Mouse (Mus musculus) adrenal gland, adult 2 months (tissue): Measurements from ENCODE around the gene Rps6ka5. TPM values are rescaled to one million over a fixed set of nuclear protein-coding genes. Genes with fewer than 3 reads are reported as not detected.

Experiments
- DNase-seq: peaks from one replicate; pipeline ENCODE4 v3.0.0; 2021
- long read RNA-seq: library from polyadenylated mRNA; stranded (forward); transcript quantifications from one replicate; pipeline ENCODE4 v2.0.0, GENCODE M21; 2021
- polyA plus RNA-seq: library from polyadenylated mRNA; depleted of rRNA; stranded (reverse); fragments of >200 nt; gene quantifications from 2 replicates; pipeline ENCODE4 v1.2.3, GENCODE M21; 2012; rRNA removed
- total RNA-seq, 2 experiments: library from RNA; stranded (reverse); gene quantifications; 2 replicates each; pipeline ENCODE4 v1.2.3; 2021

Gene Rps6ka5
- total RNA-seq = 1 to 10 TPM; 5.1 to 8.5 TPM
- polyA plus RNA-seq = 0.27 and 0.62 TPM in 2 replicates
- long read RNA-seq, full-length matches to known transcripts = 2 of 5 reads
- long read RNA-seq, partial matches to known transcripts = 1 of 5 reads
- long read RNA-seq, other reads (novel, unspliced or antisense) = 2 of 5 reads

DNA sequence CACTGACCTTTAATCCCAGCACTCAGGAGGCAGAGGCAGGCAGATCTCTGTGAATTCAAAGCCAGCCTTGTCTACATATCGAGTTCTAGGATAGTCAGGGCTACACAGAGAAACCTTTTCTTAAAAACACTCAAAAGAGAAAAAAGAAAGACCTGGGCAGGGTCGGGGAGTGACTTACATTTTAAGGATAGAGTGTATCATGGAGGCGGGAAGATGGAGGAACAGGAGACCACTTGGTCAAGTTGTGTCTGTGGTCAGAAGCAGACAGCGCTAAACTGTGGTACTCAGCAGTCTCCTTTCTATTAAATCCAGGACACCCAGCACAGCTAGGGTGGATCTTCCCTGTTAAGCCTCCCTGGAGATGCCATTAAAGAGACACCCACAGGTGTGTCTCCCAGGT, at the start of gene Rps6ka5:
Gene Rps6ka5, minus strand, starts transcription at position 333 of the 400 bp plus-strand sequence.
- DNase-seq = no peak

DNA sequence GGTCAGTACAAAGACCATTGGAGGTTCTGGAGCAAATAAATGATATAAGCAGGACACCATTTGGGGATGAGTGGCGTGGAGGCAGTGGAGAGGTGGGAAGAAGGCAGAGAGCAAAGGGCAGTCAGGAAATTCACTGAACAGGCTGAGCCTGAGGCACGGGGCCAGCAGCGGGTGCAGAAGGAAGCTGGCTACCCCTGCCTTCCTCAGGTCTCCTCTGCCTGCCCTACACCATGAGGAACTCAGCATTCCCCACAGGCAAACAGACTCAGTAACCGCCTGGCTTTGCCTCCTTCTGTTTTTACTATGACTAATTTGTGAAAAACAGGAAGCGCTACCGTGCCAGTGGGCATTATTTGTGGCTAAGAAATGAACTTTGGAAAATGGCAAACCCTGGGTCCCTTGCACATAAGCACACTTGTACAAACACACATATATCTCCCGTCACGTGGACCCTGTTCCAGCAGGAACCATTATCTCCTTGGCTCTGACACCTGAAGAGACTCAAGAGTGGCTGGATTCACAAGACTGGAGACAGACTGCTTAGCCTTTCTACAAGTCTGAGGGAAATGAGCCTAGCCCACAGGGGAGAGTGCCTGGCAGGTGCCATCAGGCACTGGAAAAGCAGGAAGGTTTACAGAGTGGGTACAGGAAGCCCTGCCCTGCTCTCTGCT, 49.3 kb upstream of the Rps6ka5 start:
- peak; percentile 27 for DNase-seq

DNA sequence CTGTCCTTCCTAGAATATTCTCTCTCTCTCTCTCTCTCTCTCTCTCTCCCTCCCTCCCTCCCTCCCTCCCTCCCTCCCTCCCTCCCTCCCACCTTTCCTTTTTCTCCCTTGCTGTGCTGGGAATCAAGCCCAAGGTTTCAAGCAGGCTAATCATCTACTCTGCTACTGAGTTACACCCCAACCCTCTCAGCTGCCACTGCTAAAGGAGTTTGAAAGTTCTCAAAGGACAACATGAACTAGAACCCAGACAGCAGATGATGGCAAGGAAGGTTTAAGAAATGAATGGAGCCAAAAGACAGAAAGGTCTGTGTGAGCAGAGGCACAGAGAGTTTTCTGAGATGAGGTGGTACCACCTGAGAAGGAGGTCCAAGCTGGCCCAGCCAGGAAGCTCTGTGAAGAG, 48.5 kb upstream of the Rps6ka5 start:
- no peak for DNase-seq

DNA sequence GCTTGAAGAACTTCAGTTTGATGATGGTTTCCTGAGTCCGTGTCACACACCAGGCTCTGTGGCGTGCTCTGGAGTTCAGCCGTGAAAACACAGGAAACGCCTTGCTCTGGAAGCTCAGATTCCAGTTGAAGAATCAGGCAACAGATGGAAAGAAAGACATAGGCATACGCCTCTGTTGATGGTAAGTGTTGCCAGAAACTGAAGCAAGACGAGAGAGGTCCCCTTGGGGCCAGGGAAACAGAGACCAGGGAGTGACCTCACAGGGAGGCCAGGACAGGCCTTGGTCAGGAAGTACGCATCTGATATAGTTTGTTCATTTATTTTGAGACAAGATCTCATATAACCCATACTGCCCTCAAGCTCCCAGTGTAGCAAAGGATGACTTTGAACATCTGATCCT, 48.0 kb upstream of the Rps6ka5 start:
- DNase-seq = no peak

DNA sequence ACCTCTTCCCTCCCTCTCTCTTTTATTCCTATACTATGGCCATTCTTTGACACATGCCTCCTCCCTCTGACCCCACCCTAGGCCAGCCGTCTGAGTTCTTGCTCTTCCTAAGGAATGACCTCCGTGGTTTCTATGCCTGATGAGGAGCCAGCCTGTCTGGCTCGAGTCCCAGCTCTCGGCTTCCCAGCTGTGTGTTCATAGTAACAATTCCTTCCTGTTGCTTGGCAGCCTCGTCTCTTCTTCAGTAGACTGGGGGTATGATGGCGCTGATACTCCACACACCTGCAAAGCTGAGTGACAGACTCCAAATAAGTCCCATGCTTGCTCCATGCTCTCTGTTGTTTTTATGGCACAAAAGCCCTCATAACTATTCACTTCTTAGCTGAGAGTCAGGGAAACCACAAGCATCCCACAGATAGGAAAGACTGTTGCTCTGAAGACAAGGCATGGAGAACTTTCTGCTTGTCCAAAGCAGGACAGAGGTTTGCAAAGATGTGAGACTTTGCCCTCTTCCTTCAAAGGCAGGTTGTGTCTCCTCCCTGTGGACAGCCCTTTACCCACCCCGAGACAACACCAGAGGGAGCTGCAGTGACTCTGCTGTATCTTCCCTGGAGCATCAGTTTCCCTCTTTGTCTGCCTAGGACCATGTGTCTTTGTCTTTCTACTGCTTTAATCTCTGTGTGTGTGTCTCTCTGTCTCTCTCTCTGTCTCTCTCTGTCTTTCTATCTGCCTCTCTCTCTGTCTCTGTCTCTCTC, 45.6 kb upstream of the Rps6ka5 start:
- peak; percentile 53 for DNase-seq

DNA sequence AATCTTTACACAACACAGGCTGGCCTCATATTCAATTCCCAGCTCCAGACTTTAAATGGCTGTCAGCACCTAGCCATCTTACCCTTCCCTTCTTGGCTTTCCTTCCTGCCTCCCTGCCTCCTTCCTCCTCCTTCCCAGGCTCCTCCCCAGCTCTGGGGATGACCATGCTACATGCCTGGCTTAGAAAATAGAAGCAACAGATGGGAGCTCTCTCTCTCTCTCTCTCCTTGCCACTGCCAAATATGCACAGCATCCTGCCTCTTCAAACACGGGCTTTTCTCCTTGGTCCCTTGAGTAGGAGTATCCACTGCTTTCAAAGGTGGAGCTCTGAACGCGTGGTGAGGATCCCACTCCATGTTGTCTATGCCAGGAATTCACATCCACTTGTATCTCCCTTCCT, 44.0 kb upstream of the Rps6ka5 start:
- no peak for DNase-seq

DNA sequence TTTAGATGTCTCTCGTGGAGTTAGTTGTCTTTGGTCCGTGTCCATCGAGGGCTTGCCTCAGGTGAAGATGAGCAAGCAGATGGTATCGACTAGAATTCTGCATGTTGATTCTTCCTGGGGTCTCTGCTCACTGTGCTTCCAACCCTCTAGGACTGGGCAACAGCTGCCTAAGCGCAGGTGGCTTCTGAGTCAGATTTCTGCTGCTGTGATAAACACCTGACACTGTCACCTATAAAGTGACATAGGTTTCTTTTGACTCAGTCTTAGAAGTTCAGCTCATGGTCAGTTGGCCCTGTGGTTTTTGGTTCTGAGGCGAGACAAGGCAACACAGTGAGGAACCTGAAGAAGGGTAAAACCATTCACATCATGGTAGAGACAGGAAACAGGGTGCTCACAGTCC, 43.1 kb upstream of the Rps6ka5 start:
- DNase-seq = no peak

DNA sequence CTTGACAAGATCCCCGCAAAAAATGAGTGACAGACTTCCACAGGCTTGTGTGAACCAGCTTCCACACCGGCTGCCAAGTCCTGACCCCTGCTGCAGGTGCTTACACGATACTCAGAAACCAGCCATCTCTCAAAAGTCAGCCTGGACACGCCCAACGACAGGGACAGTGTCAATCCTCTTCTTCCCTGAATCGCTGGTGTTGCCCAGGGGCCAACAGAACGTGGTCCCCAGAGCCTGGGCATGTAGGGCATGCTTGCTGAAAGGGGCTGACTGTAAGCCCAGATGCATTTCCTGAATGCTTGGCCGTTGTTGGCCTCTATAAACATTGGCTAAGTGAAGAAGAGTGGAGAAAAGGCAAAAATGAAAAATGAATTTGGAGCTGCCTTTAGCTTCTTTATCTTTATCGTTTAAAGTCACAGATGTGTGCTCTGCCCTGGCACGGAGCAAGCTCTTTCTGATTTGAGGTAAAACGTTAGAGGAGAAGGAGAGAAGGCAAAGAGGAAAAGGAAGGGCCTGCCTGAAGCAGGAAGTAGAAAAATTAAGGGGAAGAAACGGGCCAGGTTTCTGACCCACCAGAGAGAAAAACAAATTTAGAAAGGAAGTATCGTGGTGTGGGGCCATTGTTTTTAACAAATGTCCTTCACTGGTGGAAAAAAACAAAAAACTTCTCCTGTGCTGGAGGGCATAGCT, 37.7 kb upstream of the Rps6ka5 start:
- DNase-seq = no peak

DNA sequence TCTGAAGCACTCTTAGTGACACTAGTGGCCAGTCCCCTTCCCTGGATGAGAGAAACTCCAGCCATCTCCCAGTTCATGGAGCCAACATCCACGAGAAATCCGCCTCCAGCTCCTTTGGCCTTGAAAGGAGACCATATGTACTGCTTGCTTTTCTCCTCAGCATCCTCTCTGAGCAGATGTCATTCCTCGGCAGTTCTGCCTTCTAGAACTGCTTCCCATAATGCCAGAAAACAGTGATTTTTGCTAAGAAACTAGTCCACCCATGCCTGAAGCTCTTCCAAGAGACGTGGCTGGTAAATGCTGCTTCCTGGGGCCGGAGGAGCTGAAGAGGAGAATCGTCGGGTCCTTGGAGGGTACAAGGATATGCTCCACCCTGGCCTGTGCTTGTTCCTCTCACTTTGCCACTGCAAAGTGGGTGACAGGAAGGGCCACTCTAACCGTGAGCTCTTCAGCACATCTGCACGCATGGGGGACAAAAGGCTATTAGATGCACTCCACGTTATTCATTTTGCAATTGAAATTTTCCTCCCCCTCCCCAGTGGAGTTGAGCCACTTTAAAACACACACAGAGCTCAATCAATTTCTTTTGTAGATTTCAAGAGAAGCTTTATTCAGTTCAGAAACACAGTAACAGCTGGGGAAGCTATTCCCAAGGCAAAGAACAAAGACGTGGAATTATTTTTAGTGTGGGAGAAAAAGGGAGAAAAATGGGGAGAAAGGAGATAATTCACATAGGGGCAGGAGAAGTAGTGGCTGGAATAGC, 36.1 kb upstream of the Rps6ka5 start:
- no peak for DNase-seq

DNA sequence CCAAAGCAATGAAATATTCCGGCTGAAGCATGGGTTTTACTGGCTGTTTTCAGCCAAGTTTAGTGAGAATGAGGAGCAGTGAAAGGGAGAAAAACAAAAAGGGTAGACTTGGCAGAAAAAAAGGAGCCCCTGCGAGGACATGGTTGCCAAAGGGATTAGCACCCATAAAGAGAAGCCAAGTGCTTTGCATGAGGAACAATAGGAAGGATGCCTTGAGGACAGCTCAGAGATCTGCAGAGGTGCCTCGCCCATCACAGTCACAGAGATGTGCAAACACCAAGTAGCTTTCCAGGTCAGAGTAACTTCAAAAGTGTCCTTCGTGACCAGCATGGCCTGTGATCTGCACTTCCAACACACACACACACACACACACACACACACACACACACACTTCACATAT, 30.6 kb upstream of the Rps6ka5 start:
- no peak for DNase-seq

DNA sequence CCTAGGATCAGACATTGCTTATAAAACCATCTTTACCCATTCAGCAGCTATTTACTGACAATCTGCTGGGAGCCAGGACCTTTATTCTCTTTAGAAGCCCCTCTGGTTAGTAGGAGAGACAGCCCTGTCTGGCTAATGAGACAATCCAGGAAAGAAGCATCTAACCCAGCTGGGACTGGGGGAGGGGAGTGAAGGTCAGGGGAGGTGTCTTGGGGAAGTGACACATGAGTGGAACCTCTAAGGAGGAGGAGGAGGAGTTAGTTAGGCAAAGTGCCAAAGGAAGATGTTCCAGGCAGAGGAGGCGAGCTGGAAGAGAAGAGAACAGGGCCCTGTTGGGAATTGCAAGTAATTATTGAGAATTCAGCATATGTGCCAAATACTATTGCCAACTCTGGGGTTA, 26.9 kb upstream of the Rps6ka5 start:
- no peak for DNase-seq

DNA sequence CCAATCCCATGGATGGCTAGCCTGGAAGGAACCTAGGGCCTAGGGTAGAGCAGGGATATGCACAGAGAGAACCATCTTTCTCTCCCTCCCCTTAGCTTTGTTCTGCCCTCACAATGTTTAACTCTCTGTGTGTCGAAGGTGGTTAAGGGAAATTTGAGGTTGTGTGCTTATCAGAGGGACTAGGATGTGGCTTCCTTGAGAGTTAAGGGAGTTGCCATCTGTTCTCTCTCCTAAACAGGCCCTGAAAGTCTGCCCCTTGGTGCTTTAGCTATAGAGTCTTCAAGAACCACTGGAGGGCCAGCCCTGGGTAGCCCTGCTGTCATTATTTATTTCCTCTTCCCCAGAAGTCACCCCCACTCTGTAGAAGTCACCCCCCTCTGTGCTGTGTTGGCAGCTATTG, 26.2 kb upstream of the Rps6ka5 start:
- no peak for DNase-seq

DNA sequence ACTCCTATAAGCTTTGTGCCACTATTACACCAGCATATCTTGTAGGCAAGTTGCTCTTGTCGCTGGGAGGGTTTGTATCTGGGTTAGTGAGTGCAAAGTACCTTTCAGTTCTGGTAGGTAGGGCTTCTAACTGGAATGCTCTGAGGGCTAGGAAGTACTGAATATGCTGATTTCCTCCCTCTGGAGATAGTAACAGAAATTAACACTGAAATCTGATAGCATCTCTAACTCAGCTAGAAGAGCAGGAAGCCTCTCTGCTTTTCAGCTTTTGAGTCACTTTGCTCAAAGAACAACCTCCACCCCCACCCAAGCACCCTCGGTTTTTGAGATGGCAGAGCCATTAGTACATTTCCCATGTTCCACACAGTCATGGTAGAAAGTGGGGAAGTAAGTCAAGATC, 15.7 kb upstream of the Rps6ka5 start:
- DNase-seq = no peak

DNA sequence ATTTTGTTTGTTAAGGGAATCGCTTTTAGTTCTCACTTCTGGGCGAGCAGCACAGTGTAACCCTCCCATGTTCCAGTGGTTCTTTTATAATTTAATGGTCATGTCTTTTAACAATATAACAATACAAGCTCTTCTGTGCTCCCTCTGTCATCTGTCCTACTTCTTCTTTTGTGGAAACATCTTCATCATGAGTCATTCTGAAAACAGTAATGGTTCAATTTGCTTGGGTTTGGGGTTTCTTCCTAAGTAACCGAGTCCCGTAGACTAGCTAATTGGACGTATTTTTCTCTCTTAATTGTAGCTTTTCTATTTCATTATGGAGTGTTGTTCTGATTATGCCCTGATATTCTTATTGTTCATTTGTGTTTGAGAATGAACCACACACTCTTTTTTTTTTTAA, 13.5 kb upstream of the Rps6ka5 start:
- no peak for DNase-seq

DNA sequence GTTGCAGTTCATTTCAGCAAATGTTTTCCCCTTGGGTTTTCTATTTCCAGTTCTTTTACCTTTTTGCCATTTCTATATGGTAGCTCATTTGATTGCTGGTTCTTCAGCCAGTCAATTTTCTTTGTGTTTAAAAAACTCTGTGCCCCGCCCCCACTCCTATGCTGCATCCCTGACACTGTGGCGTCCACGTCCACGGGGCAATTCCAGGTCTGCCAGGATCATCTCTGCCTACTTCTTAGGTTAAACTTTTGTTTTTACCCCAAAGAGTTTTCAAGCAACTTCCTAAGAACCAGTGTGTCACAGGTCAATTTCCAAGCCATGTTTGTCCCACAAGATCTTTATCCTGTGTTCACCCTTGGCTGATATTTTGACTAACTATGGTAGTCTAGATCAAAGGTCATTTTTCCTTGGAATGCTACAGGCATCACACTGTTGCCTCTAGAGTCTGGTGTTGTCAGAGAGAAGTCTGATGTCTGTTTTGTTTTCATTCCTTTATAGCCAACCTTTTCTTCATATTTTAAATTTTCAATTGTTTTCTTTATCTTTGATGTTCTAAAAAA, 12.3 kb upstream of the Rps6ka5 start:
- DNase-seq = no peak

DNA sequence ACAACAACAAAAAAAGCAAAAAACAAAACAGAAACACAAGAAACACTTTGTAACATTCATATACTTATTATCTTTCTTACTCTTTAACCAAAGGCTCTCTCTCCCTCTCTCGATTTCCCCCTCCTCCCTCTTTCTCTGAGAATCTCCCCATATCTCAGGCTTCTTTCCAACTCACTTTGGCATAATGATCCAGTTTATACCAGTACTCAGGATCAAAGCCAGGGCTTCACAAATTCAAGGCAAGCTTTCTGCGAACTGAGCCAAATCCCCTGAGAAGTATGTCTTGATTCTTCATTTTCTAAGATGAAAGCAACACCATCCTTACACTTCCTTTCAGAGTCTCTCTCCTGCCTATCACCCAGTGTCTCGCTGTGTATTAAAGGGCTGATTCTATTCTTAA, 11.7 kb upstream of the Rps6ka5 start:
- DNase-seq = no peak

DNA sequence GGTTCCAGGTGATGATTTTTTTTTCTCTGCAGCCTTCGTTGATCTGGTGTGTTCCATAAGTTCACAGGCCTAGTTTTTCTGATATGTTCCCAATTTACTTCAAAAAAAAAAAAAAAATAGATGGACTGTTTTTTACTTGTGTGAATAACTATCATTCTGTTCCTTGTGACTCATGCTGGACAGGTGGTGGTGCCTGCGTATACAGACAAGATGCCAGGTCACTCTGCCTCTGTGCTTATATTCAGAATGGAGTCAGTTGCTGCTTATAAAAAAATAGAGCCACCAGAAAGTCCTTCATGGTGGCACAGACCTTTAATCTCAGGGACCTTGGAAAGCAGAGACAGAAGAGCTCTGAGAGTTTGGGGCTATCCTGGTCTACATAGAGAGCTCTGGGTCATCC, 8.8 kb upstream of the Rps6ka5 start:
- DNase-seq = no peak

DNA sequence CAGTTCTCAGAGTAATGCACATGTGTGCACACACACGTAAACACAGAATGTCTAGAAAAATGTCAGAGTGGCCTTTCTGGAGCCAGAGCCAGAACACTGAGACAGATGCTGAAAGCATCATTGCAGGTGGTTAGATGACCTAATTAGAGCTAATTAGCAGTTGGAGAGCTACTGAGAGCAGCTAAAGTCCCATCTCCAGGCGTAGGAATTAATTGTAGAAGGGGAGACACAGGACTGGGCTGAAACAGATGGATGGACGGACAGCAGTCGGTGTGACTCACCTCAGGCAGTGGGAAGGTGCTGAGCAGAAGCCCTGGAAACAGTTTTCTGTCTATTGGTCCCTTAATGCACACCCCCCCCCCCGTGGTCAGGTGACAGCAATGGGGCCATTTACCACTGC, 8.4 kb upstream of the Rps6ka5 start:
- no peak for DNase-seq

DNA sequence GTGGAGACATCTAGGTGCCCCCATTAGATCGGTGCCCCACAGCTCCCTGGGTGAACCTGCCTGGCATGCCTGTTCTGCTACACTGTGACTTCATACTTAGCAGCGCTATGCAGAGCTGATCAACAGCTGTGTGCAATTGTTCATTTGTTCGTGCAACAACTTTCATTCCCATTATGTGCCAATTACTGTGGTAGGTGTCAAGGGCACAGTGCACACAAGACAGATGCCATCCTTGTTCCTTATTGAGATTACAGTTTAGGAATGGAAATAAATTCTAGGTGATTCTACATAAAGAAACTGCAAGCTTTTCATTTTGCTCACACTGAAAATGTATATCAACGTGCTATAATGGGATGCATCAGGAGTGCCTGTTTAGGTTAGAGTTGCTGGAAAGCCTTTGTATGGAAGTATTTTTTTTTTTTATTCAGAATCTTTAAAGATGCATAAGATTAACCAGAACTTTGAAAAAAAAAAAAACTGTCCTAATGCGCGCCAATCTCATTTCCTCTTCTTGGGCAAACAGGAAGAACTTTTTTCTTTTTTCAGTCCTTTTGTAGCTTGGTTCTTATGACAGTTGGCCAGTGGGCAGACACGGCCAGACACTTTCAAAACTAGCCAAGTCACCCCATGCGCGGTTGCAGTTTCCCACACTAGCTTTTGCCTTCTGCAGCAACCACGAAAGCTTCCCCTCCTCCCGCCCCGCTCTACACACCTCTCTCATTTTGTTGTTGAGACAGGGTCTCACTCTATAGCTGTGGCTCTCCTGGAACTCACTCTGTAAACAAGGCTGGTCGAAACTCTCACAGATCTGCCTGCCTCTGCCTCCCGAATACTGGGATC, 2.1 kb upstream of the Rps6ka5 start:
- no peak for DNase-seq

DNA sequence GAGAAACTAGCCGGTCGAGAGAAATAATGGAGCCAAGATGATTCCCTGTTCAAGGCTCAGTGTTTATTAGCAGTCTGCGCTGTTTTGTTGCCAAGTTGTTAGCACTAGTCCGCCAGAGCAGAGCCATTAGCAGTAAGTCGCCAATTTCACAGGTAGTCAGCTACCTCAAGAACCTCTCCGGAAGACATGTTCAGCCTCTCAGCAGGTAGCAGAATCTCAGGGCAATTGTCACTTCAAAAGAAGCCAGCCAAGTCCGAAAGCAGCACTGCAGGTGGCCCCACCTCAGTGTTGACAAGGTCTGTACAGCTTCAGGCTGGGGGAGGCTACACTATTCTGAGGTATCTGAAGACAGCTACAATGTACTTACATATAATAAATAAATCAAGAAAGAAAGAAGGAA, 1.1 kb upstream of the Rps6ka5 start:
- no peak for DNase-seq

DNA sequence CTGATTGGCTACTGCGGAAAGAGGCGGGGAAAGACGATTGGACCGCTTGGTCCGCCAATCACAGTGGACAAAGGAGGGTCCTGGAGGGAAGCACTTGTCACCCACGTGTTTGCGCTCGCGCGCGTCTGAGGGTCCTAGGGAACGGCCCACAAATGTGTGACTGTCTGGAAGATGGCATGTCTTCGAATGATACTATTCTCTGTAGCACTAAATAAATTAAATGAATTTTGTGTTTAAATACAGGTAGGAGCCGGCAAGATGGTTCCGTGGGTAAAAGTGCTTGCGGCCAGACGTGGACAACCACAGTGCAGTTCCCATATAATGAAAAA, 1.4 kb downstream of the Rps6ka5 start:
- DNase-seq = no peak
